Mouse (Mus musculus) embryonic facial prominence, embryonic 14.5 days (tissue): Measurements from ENCODE around the gene Gorasp1. TPM values are rescaled to one million over a fixed set of nuclear protein-coding genes. Genes with fewer than 3 reads are reported as not detected.

Source experiments
- ATAC-seq: fragments of 200-750 bp; cut with Nextera tagmentation; 2 replicates; pipeline ENCODE4 v1.8.0; 2017; ENCODE audit warnings: low read depth, moderate number of reproducible peaks, moderate TSS enrichment
- DNase-seq: peaks from one replicate; pipeline ENCODE4 v3.0.0-alpha.2; 2015; ENCODE audit warnings: low spot score
- H3K27ac ChIP-seq: fragments of 300-500 bp; sonication (generic); replicated peaks from 2 replicates; pipeline ENCODE4 v1.5.1; 2014; ENCODE audit warnings: low read depth, mild to moderate bottlenecking, low read length, moderate library complexity
- H3K27me3 ChIP-seq: fragments of 300-500 bp; sonication (generic); replicated peaks from 2 replicates; pipeline ENCODE4 v1.6.1; 2014; ENCODE audit warnings: low read length; ENCODE audit not compliant: control insufficient read depth, insufficient read depth
- H3K36me3 ChIP-seq: fragments of 300-500 bp; sonication (generic); 2 replicates; pipeline ENCODE4 v1.6.1; 2014; ENCODE audit warnings: low read length, mixed read lengths; ENCODE audit not compliant: control insufficient read depth, insufficient read depth
- H3K4me1 ChIP-seq: fragments of 300-500 bp; sonication (generic); 2 replicates; pipeline ENCODE4 v1.6.1; 2014; ENCODE audit warnings: antibody characterized with exemption, low read length; ENCODE audit not compliant: control insufficient read depth, insufficient read depth
- H3K4me2 ChIP-seq: fragments of 300-500 bp; sonication (generic); 2 replicates; pipeline ENCODE4 v1.6.1; 2014; ENCODE audit warnings: low read depth, mild to moderate bottlenecking, low read length, moderate library complexity, mixed read lengths
- H3K4me3 ChIP-seq: fragments of 300-500 bp; sonication (generic); 2 replicates; pipeline ENCODE4 v1.5.1; 2014; ENCODE audit warnings: low read depth, mild to moderate bottlenecking, low read length
- H3K9ac ChIP-seq: fragments of 300-500 bp; sonication (generic); 2 replicates; pipeline ENCODE4 v1.6.1; 2014; ENCODE audit warnings: low read depth, mild to moderate bottlenecking, low read length, moderate library complexity, mixed read lengths
- H3K9me3 ChIP-seq: fragments of 300-500 bp; sonication (generic); 2 replicates; pipeline ENCODE4 v1.6.1; 2016; ENCODE audit warnings: low read length; ENCODE audit not compliant: control insufficient read depth
- WGBS: fragments of 180-500 bp; shearing (Covaris S2); extraction: QIAGEN DNeasy Blood & Tissue Kit; methylation state at CpG from one replicate; pipeline ENCODE4 v1.1.7; 2014; 5-methylcytosine and 5-hydroxymethylcytosine counted together
- polyA plus RNA-seq: library from polyadenylated mRNA; unstranded; fragments of >200 nt; fragmentation: Nextera tagmentation; extraction: Ambion mirVana; gene quantifications from 2 replicates; pipeline ENCODE4 v1.2.1, GENCODE M21; 2014

Gene Gorasp1
- polyA plus RNA-seq: 29.9 and 32.4 TPM in 2 replicates

GRCm38 (mm10) chr9:119937005-119937773, at the start of gene Gorasp1, which contains the start of gene Ttc21a:
TSS of gene Gorasp1 (minus strand) at chr9:119937565.
TSS of gene Ttc21a (plus strand) at chr9:119937606.
- H3K4me3 ChIP-seq: peak within 1 kb of the TSS; percentile 72
- peak; percentile 96 for DNase-seq
- H3K4me1 ChIP-seq: peaks cover 12% of the 10 kb centered on the region
- WGBS: 3% methylated on average over 35 of the region's 40 CpGs
- 0 out of 2 replicates have a peak, but pooled peaks cover 6% of the 10 kb centered on the region for H3K36me3 ChIP-seq
- no peaks in the 10 kb centered on the region for H3K9me3 ChIP-seq
- H3K9ac ChIP-seq: peak within 1 kb of the TSS; percentile 92
- peak within 1 kb of the TSS; percentile 72 for H3K27ac ChIP-seq
- no peaks in the 10 kb centered on the region for H3K27me3 ChIP-seq
- ATAC-seq: peak; percentile 96
- H3K4me2 ChIP-seq: peak within 1 kb of the TSS; percentile 90

GRCm38 (mm10) chr9:119985881-119986574, 48.7 kb upstream of the Gorasp1 start:
- Histone ChIP-seq H3K4me2 (no peak overlapping the region), H3K4me1 (peaks cover 32% of the 10 kb centered on the region), H3K36me3 (no peaks in the 10 kb centered on the region), H3K27ac (peak overlapping the region; percentile 48), H3K9ac (no peak overlapping the region), H3K4me3 (no peak overlapping the region), H3K27me3 (no peaks in the 10 kb centered on the region), H3K9me3 (no peaks in the 10 kb centered on the region)
- ATAC-seq: no peak; the same call in 1 of the 2 replicates
- WGBS: 43% methylated on average over 10 of the region's 10 CpGs
- DNase-seq: peak; percentile 81

- Histone ChIP-seq H3K4me1 (peaks cover 42% of the 10 kb centered on the region), H3K27me3 (no peaks in the 10 kb centered on the region)
- DNase-seq: no peak
These were observed 47.2 kb upstream of the Gorasp1 start, which contains the start of gene Csrnp1 for GRCm38 (mm10) chr9:119984536-119985011. TSS of gene Csrnp1 (minus strand) at chr9:119984658.

GRCm38 (mm10) chr9:119983585-119984535, 46.5 kb upstream of the Gorasp1 start:
- Histone ChIP-seq H3K9me3 (no peaks in the 10 kb centered on the region), H3K4me2 (peak overlapping the region; percentile 95), H3K36me3 (no peaks in the 10 kb centered on the region), H3K4me1 (peaks cover 45% of the 10 kb centered on the region), H3K9ac (peak overlapping the region; percentile 80), H3K27ac (peak overlapping the region; percentile 66), H3K4me3 (peak overlapping the region; percentile 71), H3K27me3 (no peaks in the 10 kb centered on the region)
- DNase-seq (peak; percentile 90), ATAC-seq (peak; percentile 83)
- WGBS: under 1% methylated on average over 39 of the region's 79 CpGs

More at GRCm38 (mm10) chr9:119984536-119985011, 47.2 kb upstream of the Gorasp1 start, which contains the start of gene Csrnp1:
- peak within 1 kb of the TSS; percentile 80 for H3K9ac ChIP-seq
- peak within 1 kb of the TSS; percentile 71 for H3K4me3 ChIP-seq
- ATAC-seq: no peak
- no peaks in the 10 kb centered on the region for H3K36me3 ChIP-seq
- H3K4me2 ChIP-seq: peak within 1 kb of the TSS; percentile 95
- 11% methylated on average over 14 of the region's 14 CpGs for WGBS
- H3K27ac ChIP-seq: peak within 1 kb of the TSS; percentile 66
- H3K9me3 ChIP-seq: no peaks in the 10 kb centered on the region

GRCm38 (mm10) chr9:119982956-119983551, 45.7 kb upstream of the Gorasp1 start:
- Histone ChIP-seq H3K27me3 (no peaks in the 10 kb centered on the region), H3K4me1 (peaks cover 53% of the 10 kb centered on the region), H3K9ac (peak overlapping the region; percentile 80), H3K4me2 (peak overlapping the region; percentile 95), H3K27ac (peak overlapping the region; percentile 66), H3K9me3 (no peaks in the 10 kb centered on the region), H3K36me3 (no peaks in the 10 kb centered on the region), H3K4me3 (peak overlapping the region; percentile 71)
- WGBS: 0% methylated on average over 26 of the region's 48 CpGs
- ATAC-seq (no peak), DNase-seq (no peak)

- H3K27ac ChIP-seq: peak overlapping the region; percentile 85
- H3K36me3 ChIP-seq: no peaks in the 10 kb centered on the region
- H3K4me3 ChIP-seq: peak overlapping the region; percentile 71
- H3K4me1 ChIP-seq: peaks cover 60% of the 10 kb centered on the region
- DNase-seq (peak; percentile 77), ATAC-seq (peak; percentile 34)
- H3K9me3 ChIP-seq: no peaks in the 10 kb centered on the region
- 0 out of 2 replicates have a peak overlapping the region, but pooled peaks have one; percentile 80 for H3K9ac ChIP-seq
- H3K27me3 ChIP-seq: no peaks in the 10 kb centered on the region
- 2% methylated on average over 11 of the region's 11 CpGs for WGBS
- H3K4me2 ChIP-seq: peak overlapping the region; percentile 95
These were observed 45.0 kb upstream of the Gorasp1 start for GRCm38 (mm10) chr9:119982241-119982811.
